Mouse (Mus musculus) MEL (cell line): ENCODE results near the gene Optn. TPM values are rescaled to one million over a fixed set of nuclear protein-coding genes. Genes with fewer than 3 reads are reported as not detected.

ENCODE experiments used
- DNase-seq: peaks from one replicate; pipeline ENCODE4 v3.0.0; 2011; ENCODE audit warnings: low read depth, low spot score
- H3K27ac ChIP-seq: 2 replicates; pipeline ENCODE4 v1.5.1; 2012; ENCODE audit warnings: low read depth, mild to moderate bottlenecking, control low read depth, low read length, moderate library complexity; ENCODE audit not compliant: control insufficient read depth
- H3K27me3 ChIP-seq, 2 experiments: fragments of 150-350 bp in 1 of 2; sonication (generic) in 1 of 2; 2 replicates each; pipeline ENCODE4 v1.6.1; 2012; ENCODE audit warnings: low read length in 2 of 2, mild to moderate bottlenecking in 2 of 2, improper control_type of control experiment in 1 of 2, moderate library complexity in 1 of 2; ENCODE audit not compliant: insufficient read depth in 2 of 2, control insufficient read depth in 1 of 2
- H3K36me3 ChIP-seq, 2 experiments: 2 replicates each; pipeline ENCODE4 v1.6.1; 2012 to 2014; ENCODE audit warnings: low read length in 2 of 2, improper control_type of control experiment in 1 of 2, inconsistent platforms in 1 of 2, mild to moderate bottlenecking in 1 of 2; ENCODE audit not compliant: insufficient read depth in 2 of 2, control insufficient read depth in 1 of 2
- H3K4me1 ChIP-seq, 2 experiments: fragments of 150-350 bp in 1 of 2; sonication (generic) in 1 of 2; 2 replicates each; pipeline ENCODE4 v1.6.1; 2012; ENCODE audit warnings: low read length in 2 of 2, improper control_type of control experiment in 1 of 2, mild to moderate bottlenecking in 1 of 2; ENCODE audit not compliant: insufficient read depth in 2 of 2, control insufficient read depth in 1 of 2
- H3K4me3 ChIP-seq, 2 experiments: fragments of 150-350 bp in 1 of 2; sonication (generic) in 1 of 2; 2 replicates each; pipeline ENCODE4 v1.5.1; 2012; ENCODE audit warnings: low read depth in 2 of 2, low read length in 2 of 2, mild to moderate bottlenecking in 2 of 2, moderate library complexity in 2 of 2, control low read depth in 1 of 2, improper control_type of control experiment in 1 of 2; ENCODE audit not compliant: control insufficient read depth in 1 of 2, insufficient read depth in 1 of 2
- H3K79me2 ChIP-seq: 2 replicates; pipeline ENCODE4 v1.6.1; 2012; ENCODE audit warnings: mild to moderate bottlenecking, low read length, moderate library complexity; ENCODE audit not compliant: control insufficient read depth, poor library complexity, insufficient read depth
- H3K9ac ChIP-seq: 2 replicates; pipeline ENCODE4 v1.6.1; 2012; ENCODE audit warnings: low read depth, mild to moderate bottlenecking, control low read depth, low read length, moderate library complexity; ENCODE audit not compliant: control insufficient read depth, poor library complexity, severe bottlenecking
- H3K9me3 ChIP-seq: fragments of 150-350 bp; sonication (generic); replicated peaks from 2 replicates; pipeline ENCODE4 v1.6.1; 2012; ENCODE audit warnings: mild to moderate bottlenecking, low read length, improper control_type of control experiment, moderate library complexity; ENCODE audit not compliant: insufficient read depth
- CHD1 ChIP-seq: IDR thresholded peaks from 2 replicates; pipeline ENCODE4 v1.6.1; 2012; ENCODE audit warnings: low read depth, mild to moderate bottlenecking, inconsistent platforms, low read length, improper control_type of control experiment
- CHD2 ChIP-seq: IDR thresholded peaks from 2 replicates; pipeline ENCODE4 v1.6.1; 2011; ENCODE audit warnings: low read length, improper control_type of control experiment
- E2F4 ChIP-seq: IDR thresholded peaks from 2 replicates; pipeline ENCODE4 v1.6.1; 2011; ENCODE audit warnings: low read depth, low read length, improper control_type of control experiment, borderline replicate concordance
- EP300 ChIP-seq, 2 experiments: IDR thresholded peaks; 2 replicates each; pipeline ENCODE4 v1.6.1; 2011; ENCODE audit warnings: improper control_type of control experiment in 2 of 2, low read length in 2 of 2, low read depth in 1 of 2, mild to moderate bottlenecking in 1 of 2
- GABPA ChIP-seq: IDR thresholded peaks from 2 replicates; pipeline ENCODE4 v1.6.1; 2012; ENCODE audit warnings: low read depth, mild to moderate bottlenecking, inconsistent platforms, low read length, improper control_type of control experiment, moderate library complexity
- HCFC1 ChIP-seq: IDR thresholded peaks from 2 replicates; pipeline ENCODE4 v1.6.1; 2012; ENCODE audit warnings: low read depth, mild to moderate bottlenecking, inconsistent platforms, low read length, improper control_type of control experiment, moderate library complexity
- MAX ChIP-seq: IDR thresholded peaks from 2 replicates; pipeline ENCODE4 v1.6.1; 2011; ENCODE audit warnings: low read length, improper control_type of control experiment
- MEF2A ChIP-seq: IDR thresholded peaks from 2 replicates; pipeline ENCODE4 v1.6.1; 2014; ENCODE audit warnings: low read depth, mild to moderate bottlenecking, inconsistent platforms, low read length, improper control_type of control experiment; ENCODE audit not compliant: poor library complexity, insufficient replicate concordance, severe bottlenecking; ENCODE audit errors: extremely low read depth
- MYC ChIP-seq: IDR thresholded peaks from 2 replicates; pipeline ENCODE4 v1.6.1; 2011; ENCODE audit warnings: low read depth, mild to moderate bottlenecking, low read length, improper control_type of control experiment, moderate library complexity
- NELFE ChIP-seq: IDR thresholded peaks from 2 replicates; pipeline ENCODE4 v1.6.1; 2011; ENCODE audit warnings: low read depth, low read length, improper control_type of control experiment
- NRF1 ChIP-seq: IDR thresholded peaks from 2 replicates; pipeline ENCODE4 v1.6.1; 2014; ENCODE audit warnings: low read depth, mild to moderate bottlenecking, inconsistent platforms, low read length, improper control_type of control experiment, moderate library complexity; ENCODE audit not compliant: poor library complexity, insufficient read depth, severe bottlenecking
- POLR2AphosphoS2 ChIP-seq: IDR thresholded peaks from 2 replicates; pipeline ENCODE4 v1.6.1; 2011; ENCODE audit warnings: low read length, improper control_type of control experiment
- POLR2AphosphoS5 ChIP-seq: IDR thresholded peaks from 2 replicates; pipeline ENCODE4 v1.6.1; 2012; ENCODE audit warnings: low read depth, borderline replicate concordance, mild to moderate bottlenecking, inconsistent platforms, low read length, moderate library complexity, mixed read lengths
- TCF12 ChIP-seq: IDR thresholded peaks from 2 replicates; pipeline ENCODE4 v1.6.1; 2014; ENCODE audit warnings: low read depth, mild to moderate bottlenecking, inconsistent platforms, low read length, improper control_type of control experiment, moderate library complexity
- USF2 ChIP-seq, 2 experiments: IDR thresholded peaks; 2 replicates each; pipeline ENCODE4 v1.6.1; 2011 to 2012; ENCODE audit warnings: improper control_type of control experiment in 2 of 2, low read length in 2 of 2, borderline replicate concordance in 1 of 2, inconsistent platforms in 1 of 2, low read depth in 1 of 2, mild to moderate bottlenecking in 1 of 2; ENCODE audit not compliant: insufficient read depth in 1 of 2
- ZKSCAN1 ChIP-seq: IDR thresholded peaks from 2 replicates; pipeline ENCODE4 v1.6.1; 2012; ENCODE audit warnings: low read depth, mild to moderate bottlenecking, inconsistent platforms, low read length, improper control_type of control experiment, moderate library complexity
- polyA plus RNA-seq, 2 experiments: library from polyadenylated mRNA; stranded (reverse) in 1 of 2; unstranded in 1 of 2; fragments of >175 nt in 1 of 2; fragments of >200 nt in 1 of 2; gene quantifications; 2 replicates each; pipeline versions ENCODE4 v1.2.1 to v1.2.4; 2012; ENCODE audit warnings: low replicate concordance in 2 of 2, low read depth in 1 of 2; ENCODE audit not compliant: insufficient read length in 2 of 2, insufficient read depth in 1 of 2, missing spikeins in 1 of 2
- total RNA-seq: library from RNA; depleted of rRNA; stranded (reverse); fragments of 300-350 nt; gene quantifications from 2 replicates; pipeline ENCODE4 v1.2.3, GENCODE M21; 2012

Optn gene
- total and polyA plus RNA-seq, 3 experiments = 10.9 to 17.0 TPM; not detected in 1

DNA sequence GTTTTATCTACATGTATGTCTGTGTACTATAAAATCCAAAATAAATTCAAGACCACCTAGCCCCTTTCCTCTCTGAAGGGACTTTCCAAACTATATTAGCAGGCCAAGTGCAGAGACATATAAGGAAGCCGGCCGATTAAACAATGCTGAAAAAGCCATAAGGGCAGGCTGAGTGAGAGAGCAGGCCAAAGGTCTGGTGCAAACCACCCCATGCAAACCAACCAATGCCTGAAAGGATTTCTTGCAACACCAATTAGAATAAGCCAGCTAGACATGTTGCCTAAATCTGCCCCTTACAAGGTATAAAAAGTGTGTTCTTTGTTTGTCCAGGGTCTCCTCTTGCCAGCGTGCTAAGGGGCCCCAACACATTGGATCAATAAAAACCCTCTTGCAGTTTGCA lies 23.8 kb upstream of the Optn start:
- Histone ChIP-seq H3K79me2 (no peaks in the 10 kb centered on the region), H3K36me3 (no peaks in the 10 kb centered on the region), H3K9ac (no peak overlapping the region), H3K4me1 (no peaks in the 10 kb centered on the region), H3K9me3 (no peaks in the 10 kb centered on the region), H3K27me3 (no peaks in the 10 kb centered on the region), H3K4me3 (no peak overlapping the region), H3K27ac (no peak overlapping the region)
- no peak for TF ChIP-seq E2F4
- no peak for TF ChIP-seq CHD1
- TF ChIP-seq MAX = no peak
- no peak for TF ChIP-seq MEF2A
- no peak for TF ChIP-seq USF2 (IDR thresholded peaks at IDR 0.05; ENCODE audit: borderline replicate concordance in 1 of 2, insufficient read depth in 1 of 2, low read depth in 1 of 2, low read length in 2 of 2)
- no peak for TF ChIP-seq NRF1
- no peak for TF ChIP-seq CHD2
- no peak for TF ChIP-seq GABPA
- TF ChIP-seq EP300 (IDR thresholded peaks at IDR 0.05; ENCODE audit: low read depth in 1 of 2, low read length in 2 of 2) = no peak
- TF ChIP-seq HCFC1 = no peak
- no peak for TF ChIP-seq TCF12
- no peak for TF ChIP-seq POLR2AphosphoS5
- TF ChIP-seq POLR2AphosphoS2 = no peak
- no peak for TF ChIP-seq NELFE
- no peak for TF ChIP-seq ZKSCAN1
- DNase-seq = no peak

DNA sequence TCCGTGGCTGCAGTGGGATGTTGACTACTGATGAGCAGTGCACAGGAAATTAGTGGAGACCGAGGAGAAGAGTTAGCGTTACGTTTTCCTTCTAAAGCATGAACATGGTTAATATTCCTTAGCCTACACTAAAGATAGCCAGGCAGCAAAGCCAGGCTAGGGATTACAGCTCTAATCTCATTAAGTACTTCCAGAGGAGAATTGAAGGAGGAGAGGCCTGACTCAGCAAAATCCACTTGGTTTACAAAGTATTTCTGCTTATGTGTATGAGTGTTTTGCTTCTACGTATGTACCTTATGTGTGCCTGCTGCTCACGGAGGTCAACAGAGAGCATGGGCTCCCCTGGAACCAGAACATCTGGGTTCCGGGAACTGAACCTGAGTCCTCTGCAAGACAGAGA lies 19.9 kb upstream of the Optn start:
- Histone ChIP-seq H3K9ac (no peak overlapping the region), H3K79me2 (no peaks in the 10 kb centered on the region), H3K27me3 (no peaks in the 10 kb centered on the region), H3K4me3 (no peak overlapping the region), H3K27ac (no peak overlapping the region), H3K9me3 (no peaks in the 10 kb centered on the region), H3K36me3 (no peaks in the 10 kb centered on the region), H3K4me1 (no peaks in the 10 kb centered on the region)
- DNase-seq = no peak
- TF ChIP-seq CHD1 = no peak
- no peak for TF ChIP-seq MYC
